Mouse (Mus musculus) spleen, adult 2 months (tissue): Measurements from ENCODE around the gene Usmg5.

ENCODE experiments used
- CTCF ChIP-seq: fragments of 200-500 bp; IDR thresholded peaks from 2 replicates; pipeline ENCODE4 v1.5.1; 2011; ENCODE audit warnings: mild to moderate bottlenecking, inconsistent platforms; ENCODE audit not compliant: insufficient read depth, insufficient read length, insufficient replicate concordance; ENCODE audit errors: extremely low read depth
- POLR2A ChIP-seq: fragments of 200-500 bp; IDR thresholded peaks from 2 replicates; pipeline ENCODE4 v1.6.1; 2011; ENCODE audit warnings: low read depth, low read length, inconsistent platforms

GRCm38 (mm10) chr19:47137051-47137581 is 46.7 kb upstream of the Usmg5 start:
- TF ChIP-seq POLR2A (no peak), CTCF (no peak)
